Mouse (Mus musculus) CD8-positive naive resting alpha-beta T cell, adult 57 days (primary cell): ENCODE data around the gene Top2a. TPM values are rescaled to one million over a fixed set of nuclear protein-coding genes. Genes with fewer than 3 reads are reported as not detected.

Source experiments
- total RNA-seq: library from RNA; stranded (reverse); gene quantifications from one replicate; pipeline ENCODE4 v1.2.4, GENCODE M21; 2023

The Top2a gene
- 7.3 TPM for total RNA-seq

DNA sequence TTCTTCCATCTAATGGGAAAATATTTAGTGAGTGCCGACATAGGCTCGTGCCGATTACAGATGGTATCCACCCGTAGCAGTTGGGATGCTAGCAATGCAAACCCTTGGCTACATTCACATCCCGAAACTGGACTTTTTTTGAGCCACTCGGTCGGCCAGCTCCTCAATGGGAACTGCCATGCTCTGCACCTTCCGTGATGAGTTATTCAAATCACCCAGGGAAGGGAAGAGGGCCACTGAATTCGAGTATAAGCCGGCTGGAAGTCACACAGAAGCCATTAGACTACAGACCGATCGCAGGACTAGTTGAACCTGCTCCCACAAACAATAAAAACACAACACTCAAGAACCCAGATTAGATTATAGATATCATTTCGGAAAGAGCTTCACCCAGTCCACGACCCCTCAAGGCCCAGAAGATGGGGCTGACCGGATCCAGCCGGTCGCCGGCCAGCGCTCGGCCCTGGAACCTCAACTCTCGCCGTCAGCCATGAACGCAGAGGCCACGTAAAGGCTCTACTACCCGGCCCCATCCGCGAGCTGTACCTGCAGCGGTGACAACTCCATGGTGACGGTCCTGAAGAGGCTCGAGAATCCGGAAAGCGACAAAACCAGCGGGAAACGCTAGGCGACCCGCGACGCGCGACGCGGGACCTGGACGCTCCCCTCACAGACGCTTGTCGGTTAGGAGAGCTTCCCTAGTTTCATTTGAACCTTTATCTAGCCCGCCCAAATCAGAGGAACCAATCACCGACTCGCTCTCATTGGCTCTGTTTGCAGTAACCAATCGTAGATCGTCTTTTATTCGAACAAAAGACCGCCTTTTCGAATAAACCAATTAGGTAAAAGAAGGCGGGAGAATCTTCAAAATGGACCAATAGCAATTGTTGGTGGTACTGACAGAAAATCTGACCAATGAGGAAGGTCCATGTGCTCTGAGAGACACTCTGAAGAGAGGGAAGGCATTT, at the start of gene Top2a:
Gene Top2a, minus strand, starts transcription at position 690 of the 968 bp plus-strand sequence.

DNA sequence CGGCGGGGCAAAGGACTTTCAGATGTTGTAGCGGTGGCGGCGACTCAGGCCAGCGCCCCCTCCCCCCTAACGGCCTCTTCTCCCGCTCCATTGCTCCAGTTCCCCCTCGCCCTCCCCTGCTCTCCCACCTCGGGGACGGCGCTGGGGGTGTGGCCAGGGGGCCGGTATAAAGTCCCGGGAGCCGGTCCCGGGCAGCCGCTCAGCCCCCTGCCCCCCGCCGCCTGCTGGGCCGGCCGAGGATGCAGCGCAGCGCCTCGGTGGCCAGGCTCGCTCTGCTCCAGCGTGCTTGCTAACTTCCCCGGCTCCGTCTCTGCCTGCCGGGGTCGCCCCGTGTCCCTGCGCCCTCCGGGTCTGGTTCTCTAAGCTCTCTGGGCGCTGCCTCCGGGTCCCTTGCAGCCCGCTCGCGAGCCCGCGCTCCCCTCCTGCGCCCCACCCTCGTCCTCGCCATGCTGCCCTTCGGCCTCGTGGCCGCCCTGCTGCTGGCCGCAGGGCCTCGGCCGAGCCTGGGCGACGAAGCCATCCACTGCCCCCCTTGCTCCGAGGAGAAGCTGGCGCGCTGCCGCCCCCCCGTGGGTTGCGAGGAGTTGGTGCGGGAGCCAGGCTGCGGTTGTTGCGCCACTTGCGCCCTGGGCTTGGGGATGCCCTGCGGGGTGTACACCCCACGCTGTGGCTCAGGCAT, 17.2 kb upstream of the Top2a start, which contains the start of gene Igfbp4:
Gene Igfbp4, plus strand, starts transcription at position 194 of the 679 bp plus-strand sequence.

DNA sequence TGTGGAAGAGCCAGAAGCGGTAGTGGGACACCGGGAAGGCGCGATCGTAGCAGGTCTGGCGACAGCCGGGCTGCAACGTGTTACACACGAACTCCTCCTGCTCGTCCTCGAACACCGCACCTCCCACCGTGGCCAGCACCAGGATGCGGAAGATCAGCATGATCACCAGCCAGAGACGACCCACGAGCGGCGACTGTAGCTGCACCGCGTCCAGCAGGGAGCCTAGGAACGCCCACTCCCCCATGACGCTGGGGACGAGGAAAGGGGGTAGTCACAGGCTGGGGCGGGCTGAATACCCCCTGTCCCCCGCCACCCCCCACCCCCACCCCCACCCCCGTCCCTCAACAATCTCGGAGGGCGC, 41.2 kb downstream of the Top2a start, which contains the start of gene Gjd3:
Gene Gjd3, minus strand, starts transcription at position 244 of the 361 bp plus-strand sequence.

Other genes with a start within 250 kb of the Top2a start
- 4.7 TPM for gene Nr1d1, start 248.9 kb downstream of the Top2a start, total RNA-seq
- 99.1 TPM for gene Msl1, start 228.7 kb downstream of the Top2a start, total RNA-seq
- gene Casc3, start 219.3 kb downstream of the Top2a start, total RNA-seq: 96.9 TPM
- gene Rapgefl1, start 187.4 kb downstream of the Top2a start, total RNA-seq: 0.77 TPM
- gene Wipf2, start 160.6 kb downstream of the Top2a start, total RNA-seq: 45.4 TPM
- gene Cdc6, start 116.4 kb downstream of the Top2a start, total RNA-seq: 1.2 TPM
- 96.5 TPM for gene Rara, start 96.4 kb downstream of the Top2a start, total RNA-seq
- gene Gjd3, start 41.2 kb downstream of the Top2a start, total RNA-seq: not detected
- gene Igfbp4, start 17.1 kb upstream of the Top2a start, total RNA-seq: 155 TPM
- not detected for gene Tns4, start 65.1 kb upstream of the Top2a start, total RNA-seq
- gene Ccr7, start 130.9 kb upstream of the Top2a start, total RNA-seq: 1,542 TPM
- gene Smarce1, start 206.8 kb upstream of the Top2a start, total RNA-seq: 128 TPM
- not detected for gene Krt222, start 219.9 kb upstream of the Top2a start, total RNA-seq